Mouse (Mus musculus) gastrocnemius, postnatal 36 days (tissue): ENCODE results near the gene Calhm2. TPM values are rescaled to one million over a fixed set of nuclear protein-coding genes. Genes with fewer than 3 reads are reported as not detected.

Experiments
- DNase-seq, 2 experiments: peaks; one replicate each; pipeline ENCODE4 v3.0.0; 2022
- intact Hi-C: fragments of 180-260 bp; cut with DNase I; formaldehyde crosslinking; loops from one replicate; pipeline ENCODE4 v1.15.1; 2025
- long read RNA-seq, 2 experiments: library from polyadenylated mRNA; stranded (forward); transcript quantifications; one replicate each; pipeline ENCODE4 v2.0.0; 2021
- total RNA-seq, 2 experiments: library from RNA; stranded (reverse); gene quantifications; 2 replicates each; pipeline ENCODE4 v1.2.3; 2021

Calhm2 gene
- total RNA-seq, result 1 to 10 TPM; 1.4 to 2.4 TPM
- long read RNA-seq, experiment 1, partial matches to known transcripts, result 0 of 1 reads
- long read RNA-seq, experiment 1, other reads (novel, unspliced or antisense), result 1 of 1 reads
- long read RNA-seq, experiment 2, result 0 reads

DNA sequence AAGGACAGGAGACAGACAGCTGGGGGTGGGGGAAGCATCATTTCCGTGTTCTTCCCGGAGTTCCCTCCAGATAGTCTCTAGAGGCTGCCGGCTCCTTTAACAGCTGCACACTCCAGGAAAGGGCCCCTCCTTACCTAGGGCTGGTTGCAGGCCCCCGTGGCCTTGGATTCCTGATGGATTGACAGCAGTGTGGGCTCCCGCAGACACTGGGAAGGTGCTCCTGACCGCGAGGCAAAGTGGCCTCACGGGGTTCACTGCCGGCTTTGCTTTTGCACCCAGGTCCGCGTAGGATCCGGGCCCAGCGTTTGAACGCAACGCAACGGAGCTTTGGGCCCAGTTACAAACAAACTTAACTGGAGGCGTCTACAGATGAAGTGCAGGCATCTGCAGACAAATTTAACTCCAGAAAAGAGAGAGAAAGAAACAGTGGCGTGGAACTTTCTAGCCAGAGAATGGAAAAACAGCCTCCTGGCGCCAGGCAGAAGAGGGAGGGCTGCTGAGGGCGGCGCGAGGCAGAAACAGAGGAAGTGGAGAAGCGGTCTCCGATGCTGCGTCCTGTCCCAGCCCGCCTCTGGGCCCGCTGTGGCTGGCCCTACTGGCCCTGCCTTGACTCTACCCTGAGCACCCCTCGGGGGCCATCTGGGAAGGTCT, at the start of gene Calhm2:
Calhm2 (minus strand) TSS at position 524 of the 651 bp plus-strand sequence.
- DNase-seq, result peak; percentile 58
- intact Hi-C loops, result no loop called here

DNA sequence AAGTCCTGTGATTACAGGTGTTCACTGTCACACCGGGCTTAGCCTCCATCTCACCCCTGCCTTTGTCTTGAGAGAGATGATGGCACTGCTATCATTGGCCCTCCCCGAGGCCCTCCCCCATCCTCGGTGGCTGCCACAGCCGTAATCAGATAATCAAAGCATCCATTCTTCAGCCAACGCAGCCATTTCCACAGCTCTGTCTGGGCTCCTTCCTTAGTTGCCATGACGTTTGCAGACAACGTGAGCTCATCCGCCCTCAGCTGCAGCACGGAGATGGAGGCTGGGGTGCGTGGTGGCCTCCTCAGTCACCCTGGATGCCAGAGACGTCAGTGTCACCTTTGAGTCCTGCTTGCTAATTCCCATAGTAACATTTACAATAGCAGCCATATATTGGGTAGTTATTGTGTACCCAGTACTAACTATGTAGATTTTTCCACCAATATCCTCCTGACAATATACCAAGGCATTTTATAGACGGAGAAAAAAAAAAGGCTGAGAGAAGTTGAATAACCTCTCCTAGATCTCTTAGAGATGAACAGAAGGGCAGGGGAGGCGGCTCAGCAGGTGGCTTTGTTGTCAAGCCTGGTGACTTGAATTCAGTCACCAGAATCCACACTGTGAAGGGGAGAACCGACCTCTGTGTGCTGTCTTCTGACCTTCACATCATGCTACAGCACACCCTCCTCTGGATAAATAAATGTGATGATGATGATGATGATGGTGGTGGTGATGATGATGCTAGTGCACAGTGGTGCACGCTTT, 48.6 kb upstream of the Calhm2 start:
- DNase-seq, result no peak
- intact Hi-C loops, result no loop called here

DNA sequence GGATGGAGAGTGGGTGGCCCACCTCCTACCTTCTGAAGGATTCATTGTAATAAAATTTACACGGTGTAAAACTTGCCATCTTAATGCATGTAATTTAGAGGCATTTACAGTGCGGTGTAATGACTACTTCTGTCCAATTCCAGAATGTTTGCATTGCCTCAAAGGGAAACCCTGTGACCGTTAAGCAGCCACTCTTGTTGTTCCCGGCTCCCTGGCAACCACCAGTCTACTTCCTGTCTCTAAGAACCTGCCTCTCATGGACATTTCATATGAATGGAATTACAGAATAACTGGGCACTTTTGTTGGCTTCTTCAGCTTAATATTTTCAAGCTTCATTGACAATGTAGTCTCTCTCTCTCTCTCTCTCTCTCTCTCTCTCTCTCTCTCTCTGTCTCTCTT, 46.6 kb upstream of the Calhm2 start:
- no peak for DNase-seq

DNA sequence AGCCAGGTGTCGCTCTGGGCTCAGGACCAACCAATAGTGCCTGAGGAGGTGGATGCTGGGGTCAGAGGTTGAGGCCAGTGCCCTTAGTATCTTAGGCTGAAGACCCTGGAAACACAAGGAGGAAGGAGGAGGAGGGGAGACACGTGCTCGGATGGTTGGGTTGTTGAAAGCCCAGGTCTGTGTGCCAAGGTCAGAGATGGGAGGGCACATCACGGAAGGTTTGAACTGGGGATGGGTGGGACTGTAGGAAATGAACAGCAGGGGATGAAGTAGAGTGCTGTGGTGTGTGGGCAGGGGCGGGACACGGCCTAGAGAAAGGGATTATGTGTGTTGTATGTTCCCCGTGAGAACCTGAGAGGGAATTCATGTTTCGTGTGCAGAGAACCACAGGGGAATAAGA, 46.1 kb upstream of the Calhm2 start:
- intact Hi-C loops, result no loop called here
- no peak for DNase-seq

More for the DNA sequence above, 46.6 kb upstream of the Calhm2 start:
- intact Hi-C loops, result no loop called here

- intact Hi-C loops, result no loop called here
- no peak for DNase-seq
Observed at GRCm38 (mm10) chr19:47180011-47180410, 41.9 kb upstream of the Calhm2 start.

GRCm38 (mm10) chr19:47179272-47179809, 41.2 kb upstream of the Calhm2 start:
- intact Hi-C loops, result loop anchor here (5.0 kb wide), 1 partner anchor 158 kb away; no protein-coding TSS in a partner anchor
- DNase-seq, result no peak

DNA sequence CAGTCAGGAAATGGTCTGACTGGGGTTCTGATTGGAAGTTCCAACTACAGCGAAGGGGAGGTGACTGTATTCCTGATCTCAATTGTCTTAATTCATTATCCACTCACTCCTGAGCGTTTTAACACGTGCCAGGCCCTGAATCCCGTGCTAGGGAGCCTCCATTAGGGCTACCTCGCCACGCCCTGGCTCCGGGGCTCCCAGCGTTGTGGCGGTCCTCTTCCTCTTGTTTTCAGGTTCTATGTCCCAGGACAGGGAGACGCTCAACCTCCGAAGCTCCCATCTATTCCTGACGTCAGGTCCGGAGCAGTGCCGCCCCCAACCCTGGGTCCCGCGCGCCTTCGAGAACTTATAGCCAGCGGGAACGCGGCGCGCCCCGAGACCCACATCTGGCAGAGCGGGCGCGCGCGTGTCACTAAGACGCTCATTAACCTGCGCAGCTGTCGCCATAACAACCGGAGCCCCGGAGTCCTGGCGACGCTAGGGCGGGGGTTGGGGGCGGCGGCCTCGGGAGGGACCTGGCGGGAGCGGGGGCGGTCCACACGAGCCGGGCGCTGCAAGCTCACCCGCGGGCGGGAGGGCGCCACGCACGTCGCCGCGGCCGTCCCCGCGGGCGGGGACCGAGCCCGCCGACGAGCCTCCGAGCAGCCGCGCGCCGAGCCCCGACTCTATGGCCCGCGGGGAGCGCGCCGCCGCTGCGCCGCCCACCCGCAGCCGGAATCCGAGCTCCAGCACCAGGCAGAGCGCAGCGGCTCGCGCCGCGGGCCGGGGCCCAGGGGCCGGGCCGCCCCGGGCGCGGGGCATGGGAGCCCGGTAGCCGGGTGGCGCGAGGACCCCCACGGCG, 40.6 kb upstream of the Calhm2 start, which contains the start of gene Neurl1a:
Neurl1a (plus strand) TSS at position 390 of the 841 bp plus-strand sequence.
- DNase-seq, result peak in 1 of 2 experiments; percentile 22

GRCm38 (mm10) chr19:47178001-47178400, 39.9 kb upstream of the Calhm2 start:
- DNase-seq, result no peak
- intact Hi-C loops, result loop anchor here (5.0 kb wide), 1 partner anchor 159 kb away; no protein-coding TSS in a partner anchor

More for the DNA sequence above, 40.6 kb upstream of the Calhm2 start, which contains the start of gene Neurl1a:
- intact Hi-C loops, result loop anchor here (5.0 kb wide), 1 partner anchor 159 kb away; no protein-coding TSS in a partner anchor

GRCm38 (mm10) chr19:47176916-47177505, 38.9 kb upstream of the Calhm2 start:
- intact Hi-C loops, result loop anchor here (5.0 kb wide), 1 partner anchor 160 kb away; no protein-coding TSS in a partner anchor
- DNase-seq, result no peak

DNA sequence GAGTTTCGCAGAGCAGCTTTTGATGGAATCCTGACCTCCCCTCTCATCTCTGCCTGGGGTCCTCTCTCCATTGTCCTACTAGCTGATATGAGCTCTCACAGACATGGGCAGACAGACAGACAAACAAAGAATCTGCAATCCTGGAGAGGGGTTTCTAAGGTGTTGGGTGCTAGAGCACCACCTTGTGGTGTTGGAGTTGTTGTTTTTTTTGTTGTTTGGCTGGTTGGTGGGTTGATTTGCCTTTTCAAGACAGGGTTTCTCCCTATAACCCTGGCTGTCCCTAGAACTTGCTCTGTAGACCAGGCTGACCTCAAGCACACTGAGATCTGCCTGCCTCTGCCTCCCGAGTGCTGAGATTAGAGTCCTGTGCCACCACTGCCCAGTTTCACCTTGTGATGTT, 37.4 kb upstream of the Calhm2 start:
- DNase-seq, result no peak

DNA sequence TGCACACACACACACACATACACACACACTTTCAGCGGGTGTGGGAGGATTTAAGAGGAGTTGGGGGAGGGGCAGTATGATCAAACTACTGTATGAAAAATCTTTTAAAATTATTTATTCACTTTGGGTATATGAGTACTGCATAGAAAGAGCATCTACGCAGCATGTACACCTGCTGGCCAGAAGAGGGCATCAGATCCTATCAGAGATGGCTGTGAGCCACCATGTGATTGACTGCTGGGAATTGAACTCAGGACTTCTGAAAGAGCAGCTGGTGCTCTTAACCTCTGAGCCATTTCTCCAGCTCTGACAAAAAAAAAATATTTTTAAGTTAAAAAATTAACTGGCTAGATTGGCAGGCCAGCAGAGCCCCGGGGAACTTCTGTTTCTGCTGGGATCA, 36.4 kb upstream of the Calhm2 start:
- intact Hi-C loops, result loop anchor here (1.0 kb wide), 1 partner anchor 87 kb away; no protein-coding TSS in a partner anchor
- DNase-seq, result no peak

More for the DNA sequence above, 37.4 kb upstream of the Calhm2 start:
- intact Hi-C loops, result loop anchor here (5.0 kb wide), 1 partner anchor 162 kb away; no protein-coding TSS in a partner anchor

DNA sequence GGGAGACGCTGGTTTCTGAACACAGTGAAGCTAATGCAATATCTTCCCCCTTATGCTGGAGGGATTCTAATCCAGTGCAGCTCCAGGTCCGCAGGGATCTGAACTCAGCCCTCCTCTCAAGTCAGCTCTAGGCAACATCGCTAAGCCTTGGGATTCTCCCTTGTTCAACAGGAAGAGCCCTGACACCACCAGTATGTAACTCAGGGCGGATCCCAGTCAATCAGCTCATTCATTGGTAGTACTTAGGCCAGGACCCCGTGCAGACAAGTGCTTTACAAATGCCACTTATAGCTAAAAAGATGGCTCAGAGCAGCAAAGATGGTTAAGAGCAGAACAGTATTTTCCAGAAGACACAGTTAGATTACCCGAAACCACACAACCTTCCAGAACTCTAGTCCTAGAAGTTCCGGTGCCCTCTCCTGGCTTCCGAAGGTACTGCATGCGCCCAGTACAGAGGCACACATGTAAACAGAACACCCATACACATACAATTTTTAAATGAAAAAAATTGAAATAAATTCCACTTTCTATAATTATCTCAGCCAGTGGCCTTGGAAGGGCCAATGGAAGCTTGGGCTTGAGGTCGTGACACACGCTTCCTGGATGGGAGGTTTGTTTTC, 30.8 kb upstream of the Calhm2 start:
- intact Hi-C loops, result no loop called here
- DNase-seq, result peak; percentile 81 to 82

DNA sequence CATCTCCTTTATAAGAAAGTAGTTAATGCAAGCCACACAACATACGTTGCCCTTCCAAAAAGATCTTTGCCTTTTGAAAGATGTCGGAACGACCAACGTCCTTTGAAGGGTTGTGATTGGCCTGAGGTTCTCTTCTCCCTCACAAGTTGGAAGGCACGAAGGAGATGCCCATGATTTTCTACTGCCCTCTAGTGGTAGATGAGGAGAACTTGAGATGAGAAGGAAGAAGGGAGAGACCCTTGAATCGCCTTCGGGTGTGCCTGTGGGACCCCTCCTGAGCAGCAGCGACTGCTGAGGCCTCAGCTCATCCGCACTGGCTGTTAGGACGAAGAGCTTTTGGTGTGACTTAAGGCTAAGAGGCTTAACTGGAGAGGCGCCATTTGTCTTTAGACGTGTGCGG, 30.1 kb upstream of the Calhm2 start:
- intact Hi-C loops, result no loop called here
- no peak for DNase-seq

GRCm38 (mm10) chr19:47167617-47168214, 29.6 kb upstream of the Calhm2 start:
- intact Hi-C loops, result no loop called here
- no peak for DNase-seq

- DNase-seq, result no peak
- intact Hi-C loops, result loop anchor here (1.0 kb wide), 1 partner anchor 43 kb away; no protein-coding TSS in a partner anchor
Observed at GRCm38 (mm10) chr19:47166758-47167157, 28.7 kb upstream of the Calhm2 start.

DNA sequence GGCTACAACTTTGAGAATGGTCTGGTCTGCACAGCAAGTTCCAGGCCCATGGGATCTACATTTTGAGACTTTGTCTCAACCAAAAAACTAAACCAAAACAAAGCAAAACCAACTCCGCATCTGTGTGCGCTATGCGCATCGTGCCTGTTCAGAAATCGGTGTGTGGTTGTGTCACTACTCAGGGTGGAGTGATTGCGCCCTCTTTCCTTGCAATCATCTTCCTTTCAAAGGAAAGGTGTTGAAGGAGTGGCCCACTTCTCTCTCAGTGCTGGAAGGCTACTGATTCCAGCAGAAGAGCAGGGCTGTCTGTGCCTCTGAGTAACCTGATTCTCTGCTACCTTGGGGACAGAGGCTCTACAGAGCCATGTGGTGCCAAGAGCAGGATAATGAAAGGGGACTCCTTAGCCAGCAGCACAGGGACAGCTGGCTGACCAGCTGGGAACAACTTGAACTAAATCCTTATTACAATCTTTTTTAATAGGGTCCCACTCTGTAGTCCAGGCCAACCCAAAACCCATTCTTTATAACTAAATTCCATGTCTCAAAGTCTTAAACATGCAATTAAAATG, 25.2 kb upstream of the Calhm2 start:
- no peak for DNase-seq
- intact Hi-C loops, result no loop called here

DNA sequence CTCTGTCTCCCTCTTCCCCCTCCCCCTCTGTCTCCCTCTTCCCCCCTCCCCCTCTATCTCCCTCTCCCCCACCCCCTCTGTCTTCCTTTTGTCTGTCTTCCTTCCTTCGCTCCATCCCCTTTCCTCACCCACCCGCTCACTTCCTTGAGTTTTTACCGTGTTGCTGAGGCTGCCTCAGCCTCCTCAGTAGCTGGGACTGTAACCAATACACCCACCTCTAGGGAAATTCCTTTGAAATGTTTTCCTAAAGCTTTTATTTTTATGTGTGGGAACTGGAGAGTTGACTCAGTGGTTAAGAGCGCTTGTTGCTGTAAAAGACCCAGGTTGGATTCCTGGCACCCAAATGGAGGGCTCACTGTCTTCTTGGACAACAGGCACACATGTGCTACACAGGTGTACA, 23.6 kb upstream of the Calhm2 start:
- intact Hi-C loops, result no loop called here
- DNase-seq, result no peak

GRCm38 (mm10) chr19:47157664-47158063, 19.6 kb upstream of the Calhm2 start, which contains the start of gene Calhm3:
TSS of gene Calhm3 (minus strand) at chr19:47157764.
- intact Hi-C loops, result no loop called here
- no peak for DNase-seq
